Mouse (Mus musculus): ENCODE data around the gene Il11ra2. TPM values are rescaled to one million over a fixed set of nuclear protein-coding genes. Genes with fewer than 3 reads are reported as not detected.

Gene Il11ra2
- not detected for polyA plus RNA-seq (2014; fragmentation: Illumina TruSeq; extraction: RNeasy Lipid Tissue Mini Kit (QIAGEN cat#74804); ENCODE audit: insufficient read depth, low read depth, low replicate concordance)

DNA sequence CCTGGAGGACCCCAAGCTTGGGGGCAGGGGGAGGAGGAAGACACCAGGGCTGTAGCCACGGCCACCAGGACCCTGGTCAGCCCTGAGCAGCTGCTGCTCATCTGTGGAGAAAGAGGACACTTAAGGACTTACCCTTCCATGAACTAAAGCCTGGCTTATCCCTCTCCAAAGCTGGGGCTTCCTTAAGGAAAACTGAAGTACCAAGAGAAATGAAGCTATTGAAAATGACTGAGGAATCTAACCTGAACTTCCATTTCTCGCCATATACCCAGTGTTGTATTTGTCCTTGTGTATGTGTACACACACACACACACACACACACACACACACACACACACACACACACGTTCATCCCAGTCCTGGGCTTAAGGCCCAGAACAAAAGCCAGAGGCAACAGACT, at the start of gene Il11ra2:
Gene Il11ra2, minus strand, starts transcription at position 101 of the 400 bp plus-strand sequence.

DNA sequence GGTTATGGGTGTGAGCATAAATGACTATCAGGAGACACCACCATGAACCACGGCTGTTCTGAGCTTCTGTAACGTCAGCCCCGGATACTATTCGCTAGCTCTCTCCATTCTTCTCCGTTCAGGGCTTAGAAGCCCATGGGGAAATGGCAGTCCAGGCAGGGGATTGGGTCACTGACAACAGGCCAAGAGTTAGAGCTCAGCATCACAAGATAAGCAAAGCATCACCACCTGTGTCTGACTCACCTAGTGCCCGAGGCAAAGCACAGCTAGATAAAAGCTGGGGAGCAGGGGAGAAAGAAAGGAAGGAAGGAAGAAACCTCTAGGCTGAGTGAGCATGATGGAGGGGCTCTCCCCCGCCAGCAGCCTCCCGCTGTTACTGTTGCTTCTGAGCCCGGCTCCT, 6.7 kb downstream of the Il11ra2 start, which contains the start of gene Ccl27b:
Gene Ccl27b, plus strand, starts transcription at position 301 of the 400 bp plus-strand sequence.

DNA sequence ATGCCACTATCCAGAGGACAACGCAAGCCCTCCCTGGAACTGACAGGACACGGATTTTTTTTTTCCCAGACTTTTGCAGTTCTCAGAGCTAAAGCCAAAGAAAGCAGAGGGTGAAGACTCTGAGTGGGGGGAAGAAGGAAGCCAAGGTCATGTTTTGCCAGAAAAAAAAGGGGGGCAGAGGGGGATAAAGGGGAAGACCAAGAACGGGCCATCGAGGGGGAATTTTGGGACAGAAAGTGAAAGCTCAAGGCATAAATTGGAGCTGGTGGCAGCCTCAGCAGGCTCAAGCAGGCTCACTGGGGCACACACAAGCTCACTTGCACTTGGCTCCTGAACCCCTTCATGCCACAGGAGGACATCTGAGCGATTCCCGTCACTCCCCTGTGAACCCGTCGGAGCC, 32.3 kb downstream of the Il11ra2 start, which contains the start of gene Gm2564:
Gene Gm2564, plus strand, starts transcription at position 301 of the 400 bp plus-strand sequence.

DNA sequence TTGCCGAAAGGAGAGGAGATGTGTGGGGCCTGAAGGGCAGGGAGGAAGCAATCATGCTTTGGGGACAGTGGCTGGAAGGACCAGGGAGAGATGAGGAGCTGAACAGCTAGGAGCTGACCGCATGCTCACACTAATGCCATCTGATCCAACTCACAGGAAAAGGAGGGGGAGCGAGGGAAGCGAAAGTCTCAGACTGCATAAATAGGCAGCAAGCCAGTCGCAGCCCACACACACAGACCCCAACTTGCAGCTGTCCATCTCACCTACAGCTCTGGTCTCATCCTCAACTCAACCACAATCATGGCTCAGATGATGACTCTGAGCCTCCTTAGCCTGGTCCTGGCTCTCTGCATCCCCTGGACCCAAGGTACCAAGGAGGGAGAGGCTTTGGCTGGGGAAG, 49.8 kb downstream of the Il11ra2 start, which contains the start of gene Gm10591:
Gene Gm10591, plus strand, starts transcription at position 301 of the 400 bp plus-strand sequence.

Other genes starting within 250 kb of the Il11ra2 start
- gene Gm21586, start 222.5 kb downstream of the Il11ra2 start, polyA plus RNA-seq (2014; fragmentation: Illumina TruSeq; extraction: RNeasy Lipid Tissue Mini Kit (QIAGEN cat#74804); ENCODE audit: insufficient read depth, low read depth, low replicate concordance), result not detected
- gene Gm2163, start 195.1 kb downstream of the Il11ra2 start, polyA plus RNA-seq (2014; fragmentation: Illumina TruSeq; extraction: RNeasy Lipid Tissue Mini Kit (QIAGEN cat#74804); ENCODE audit: insufficient read depth, low read depth, low replicate concordance), result 0.10 TPM
- gene Fam205a2, start 133.7 kb downstream of the Il11ra2 start, polyA plus RNA-seq (2014; fragmentation: Illumina TruSeq; extraction: RNeasy Lipid Tissue Mini Kit (QIAGEN cat#74804); ENCODE audit: insufficient read depth, low read depth, low replicate concordance), result not detected
- gene Gm10591, start 49.7 kb downstream of the Il11ra2 start, polyA plus RNA-seq (2014; fragmentation: Illumina TruSeq; extraction: RNeasy Lipid Tissue Mini Kit (QIAGEN cat#74804); ENCODE audit: insufficient read depth, low read depth, low replicate concordance), result 3.5 TPM
- 11.3 TPM for gene Gm2564, start 32.2 kb downstream of the Il11ra2 start, polyA plus RNA-seq (2014; fragmentation: Illumina TruSeq; extraction: RNeasy Lipid Tissue Mini Kit (QIAGEN cat#74804); ENCODE audit: insufficient read depth, low read depth, low replicate concordance)
- gene Ccl27b, start 6.6 kb downstream of the Il11ra2 start, polyA plus RNA-seq (2014; fragmentation: Illumina TruSeq; extraction: RNeasy Lipid Tissue Mini Kit (QIAGEN cat#74804); ENCODE audit: insufficient read depth, low read depth, low replicate concordance), result not detected
- gene 4930578G10Rik, start 73.7 kb upstream of the Il11ra2 start, polyA plus RNA-seq (2014; fragmentation: Illumina TruSeq; extraction: RNeasy Lipid Tissue Mini Kit (QIAGEN cat#74804); ENCODE audit: insufficient read depth, low read depth, low replicate concordance), result not detected
- gene Ccl19, start 94.7 kb upstream of the Il11ra2 start, polyA plus RNA-seq (2014; fragmentation: Illumina TruSeq; extraction: RNeasy Lipid Tissue Mini Kit (QIAGEN cat#74804); ENCODE audit: insufficient read depth, low read depth, low replicate concordance), result 7.6 TPM
- gene Ccl21a, start 112.1 kb upstream of the Il11ra2 start, polyA plus RNA-seq (2014; fragmentation: Illumina TruSeq; extraction: RNeasy Lipid Tissue Mini Kit (QIAGEN cat#74804); ENCODE audit: insufficient read depth, low read depth, low replicate concordance), result 177 TPM
- gene Fam205a1, start 192.0 kb upstream of the Il11ra2 start, polyA plus RNA-seq (2014; fragmentation: Illumina TruSeq; extraction: RNeasy Lipid Tissue Mini Kit (QIAGEN cat#74804); ENCODE audit: insufficient read depth, low read depth, low replicate concordance), result not detected
- gene Gm12394, start 194.9 kb upstream of the Il11ra2 start, polyA plus RNA-seq (2014; fragmentation: Illumina TruSeq; extraction: RNeasy Lipid Tissue Mini Kit (QIAGEN cat#74804); ENCODE audit: insufficient read depth, low read depth, low replicate concordance), result not detected
- gene Fam205c, start 212.3 kb upstream of the Il11ra2 start, polyA plus RNA-seq (2014; fragmentation: Illumina TruSeq; extraction: RNeasy Lipid Tissue Mini Kit (QIAGEN cat#74804); ENCODE audit: insufficient read depth, low read depth, low replicate concordance), result not detected